In genomic region chr4:118295651-118296561, GRCm38 (mm10) we compare ENCODE assay signal across 11 mouse cellular contexts. TPM values are rescaled to one million over a fixed set of nuclear protein-coding genes. Genes with fewer than 3 reads are reported as not detected.
DNase-seq lines count a peak whose midpoint lies in the region; TF ChIP-seq lines count a peak whose summit lies in the region.
"Had no signal": no experiment of that assay in that cellular context is flagged by ENCODE, and none has a peak within 500 bp of the region (broad histone marks: within the 10 kb centered on the region; RNA-seq: fewer than 3 reads in every experiment).

No protein-coding gene starts in this region.

- no peak for TF ChIP-seq CTCF in C2C12 (IDR thresholded peaks at IDR 0.05; ENCODE audit: control insufficient read depth, insufficient read depth, insufficient read length)

- no peak overlapping the region for H3ac ChIP-seq in C2C12 (ENCODE audit: control insufficient read depth, insufficient read length, low read depth)

- H3K27me3 ChIP-seq in C2C12 (ENCODE audit: control insufficient read depth, insufficient read depth, insufficient read length): peaks cover 11% of the 10 kb centered on the region

- H3K4me3 ChIP-seq in C2C12 (ENCODE audit: insufficient read depth, poor library complexity, severe bottlenecking): no peak overlapping the region
- H3K4me3 ChIP-seq: midbrain, embryonic 12.5 days had no signal

- no peaks in the 10 kb centered on the region for H3K36me3 ChIP-seq in C2C12 (ENCODE audit: control insufficient read depth, insufficient read depth)
- H3K36me3 ChIP-seq: midbrain, embryonic 12.5 days had no signal

- intact Hi-C loops in left cerebral cortex, postnatal 10 days (cut with DNase I): loop anchor here (10.0 kb wide), 1 partner anchor 371 kb away; the partner anchor contains the start of gene Artn

- H3K79me3 ChIP-seq in C2C12 (ENCODE audit: low read depth): no peaks in the 10 kb centered on the region

- H3K79me2 ChIP-seq in C2C12 (ENCODE audit: control insufficient read depth, insufficient read depth): no peaks in the 10 kb centered on the region

- peak; percentile 71 for DNase-seq in 3T3-L1 (ENCODE audit: low read depth, low spot score)
- peak; percentile 25 for DNase-seq in ZHBTc4 (ENCODE audit: low read depth, low spot score)
- DNase-seq in naive thymus-derived CD4-positive, alpha-beta T cell, adult 2 months (ENCODE audit: low read depth): peak; percentile 57
- no peak for DNase-seq in kidney, adult 9 months
- DNase-seq in frontal cortex, postnatal 14 days (ENCODE audit: low spot score in 2 of 2): no peak
- no peak for DNase-seq in left cerebral cortex, postnatal 10 days (ENCODE audit: extremely low spot score in 1 of 2, low spot score in 2 of 2)
- DNase-seq: adrenal gland, postnatal 14 days; cerebellum, adult 8-10 months; gastrocnemius, postnatal 10 days had no signal

TF ChIP-seq in C2C12, 6 proteins besides CTCF, POLR2A, EP300 and RAD21:
- TF ChIP-seq CEBPB (IDR thresholded peaks at IDR 0.05; ENCODE audit: low read depth): peak; percentile 70
- TF ChIP-seq MYOD1 (IDR thresholded peaks at IDR 0.05; ENCODE audit: control insufficient read depth, insufficient read length, low read depth): peak; percentile 90
- TF ChIP-seq MAX (IDR thresholded peaks at IDR 0.05): no peak
- TF ChIP-seq USF1 (IDR thresholded peaks at IDR 0.05; ENCODE audit: low read depth): no peak
- TF ChIP-seq FOSL1 (IDR thresholded peaks at IDR 0.05; ENCODE audit: insufficient read depth, low read length, poor library complexity, severe bottlenecking): no peak

RNA-seq across cellular contexts. Expression of gene Ptprf, which starts 4.7 kb away (rescaled TPM):
- 1.6 TPM for polyA plus RNA-seq in C2C12 (2012; fragmentation: generic; extraction: Trizol)
- total RNA-seq in left cerebral cortex, postnatal 10 days (2021): 100 to 1,000 TPM; 176 to 196 TPM

Comparison
In these comparisons a context has a peak if more than half of its experiments do, and no peak if none do; other contexts are left out.
1. DNase-seq: peak in 3T3-L1 (single experiment), ZHBTc4 (single experiment) and naive thymus-derived CD4-positive, alpha-beta T cell, adult 2 months (single experiment); none in kidney, adult 9 months (single experiment), frontal cortex, postnatal 14 days (0 of 2) and left cerebral cortex, postnatal 10 days (0 of 2).